10 mouse cellular contexts compared by ENCODE assay signal in the genomic region with DNA sequence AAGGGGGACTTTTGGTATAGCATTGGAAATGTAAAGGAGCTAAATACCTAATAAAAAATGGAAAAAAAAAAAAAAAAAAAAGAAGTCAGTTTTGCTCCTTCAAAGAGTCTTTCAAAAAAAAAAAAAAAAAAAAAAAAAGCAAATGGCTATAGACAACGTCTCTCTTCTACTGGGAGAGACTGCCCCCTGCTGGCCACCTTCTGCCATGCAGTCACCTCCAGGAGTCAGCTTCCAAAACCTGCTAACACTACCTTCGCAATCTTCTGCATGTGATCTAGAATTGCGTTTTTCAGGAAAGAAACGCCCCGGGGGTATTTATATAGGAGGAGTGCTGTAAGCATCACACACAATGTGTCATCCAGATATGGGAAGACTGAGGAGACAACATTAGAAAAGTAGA. TPM values are rescaled to one million over a fixed set of nuclear protein-coding genes. Genes with fewer than 3 reads are reported as not detected.
DNase-seq lines count a peak whose midpoint lies in the region; ATAC-seq and TF ChIP-seq lines count a peak whose summit lies in the region.
"Had no signal": no experiment of that assay in that cellular context is flagged by ENCODE, and none has a peak within 500 bp of the region (broad histone marks: within the 10 kb centered on the region; RNA-seq: fewer than 3 reads in every experiment).

No protein-coding gene starts in this region.

- H3K4me2 ChIP-seq in midbrain, embryonic 11.5 days: no peak overlapping the region
- H3K4me2 ChIP-seq in midbrain, embryonic 13.5 days (replicated peaks): no peak overlapping the region
- H3K4me2 ChIP-seq in hindbrain, postnatal 0 days (ENCODE audit: low read depth, low read length): no peak overlapping the region
- H3K4me2 ChIP-seq in liver, embryonic 11.5 days: no peak overlapping the region
- H3K4me2 ChIP-seq: hindbrain, embryonic 15.5 days; stomach, embryonic 15.5 days had no signal

- H3K27me3 ChIP-seq in midbrain, embryonic 11.5 days (ENCODE audit: control insufficient read depth, insufficient read depth, low read length): no peaks in the 10 kb centered on the region
- H3K27me3 ChIP-seq in midbrain, embryonic 13.5 days: no peaks in the 10 kb centered on the region
- H3K27me3 ChIP-seq in embryonic facial prominence, embryonic 10.5 days (replicated peaks; ENCODE audit: low read depth, poor library complexity, severe bottlenecking): no peaks in the 10 kb centered on the region
- no peaks in the 10 kb centered on the region for H3K27me3 ChIP-seq in hindbrain, postnatal 0 days (ENCODE audit: insufficient read depth, low read length)
- H3K27me3 ChIP-seq in liver, embryonic 11.5 days (replicated peaks; ENCODE audit: control insufficient read depth, insufficient read depth, low read length): no peaks in the 10 kb centered on the region
- H3K27me3 ChIP-seq: hindbrain, embryonic 15.5 days; stomach, embryonic 15.5 days had no signal

- no peaks in the 10 kb centered on the region for H3K36me3 ChIP-seq in midbrain, embryonic 11.5 days (ENCODE audit: control insufficient read depth, insufficient read depth, low read length)
- H3K36me3 ChIP-seq in midbrain, embryonic 13.5 days: no peaks in the 10 kb centered on the region
- H3K36me3 ChIP-seq in embryonic facial prominence, embryonic 10.5 days (replicated peaks): no peaks in the 10 kb centered on the region
- H3K36me3 ChIP-seq in hindbrain, postnatal 0 days (ENCODE audit: insufficient read depth, low read length): no peaks in the 10 kb centered on the region
- no peaks in the 10 kb centered on the region for H3K36me3 ChIP-seq in liver, embryonic 11.5 days (ENCODE audit: control insufficient read depth, insufficient read depth, low read length)
- H3K36me3 ChIP-seq: hindbrain, embryonic 15.5 days; stomach, embryonic 15.5 days had no signal

- TF ChIP-seq CTCF in hindbrain, postnatal 0 days (IDR thresholded peaks at IDR 0.05; ENCODE audit: low read depth): peak; percentile 76

- H3K4me3 ChIP-seq in midbrain, embryonic 11.5 days (ENCODE audit: low read depth, low read length): no peak overlapping the region
- H3K4me3 ChIP-seq in midbrain, embryonic 13.5 days (replicated peaks): no peak overlapping the region
- H3K4me3 ChIP-seq in embryonic facial prominence, embryonic 10.5 days: no peak overlapping the region
- no peak overlapping the region for H3K4me3 ChIP-seq in hindbrain, postnatal 0 days (ENCODE audit: low read length)
- no peak overlapping the region for H3K4me3 ChIP-seq in liver, embryonic 11.5 days (ENCODE audit: low read depth, low read length)
- H3K4me3 ChIP-seq: hindbrain, embryonic 15.5 days; stomach, embryonic 15.5 days had no signal

- no peak overlapping the region for H3K27ac ChIP-seq in midbrain, embryonic 11.5 days (ENCODE audit: low read depth, low read length)
- H3K27ac ChIP-seq in midbrain, embryonic 13.5 days: no peak overlapping the region
- H3K27ac ChIP-seq in embryonic facial prominence, embryonic 10.5 days (replicated peaks): no peak overlapping the region
- no peak overlapping the region for H3K27ac ChIP-seq in hindbrain, postnatal 0 days
- H3K27ac ChIP-seq in liver, embryonic 11.5 days (ENCODE audit: low read depth, low read length): no peak overlapping the region
- H3K27ac ChIP-seq: hindbrain, embryonic 15.5 days; stomach, embryonic 15.5 days had no signal

- DNase-seq in midbrain, embryonic 11.5 days (ENCODE audit: low spot score, missing footprints): peak; percentile 93
- DNase-seq in adrenal gland, adult 2 months: peak; percentile 58
- peak; percentile 81 for DNase-seq in embryonic facial prominence, embryonic 10.5 days (ENCODE audit: low spot score)
- peak; percentile 83 for DNase-seq in hindbrain, postnatal 0 days (ENCODE audit: low spot score)
- peak; percentile 60 for DNase-seq in liver, embryonic 11.5 days (ENCODE audit: low spot score)
- peak; percentile 75 to 86 for DNase-seq in right cerebral cortex, postnatal 10 days (ENCODE audit: low spot score in 2 of 2)
- DNase-seq in urinary bladder, postnatal 4 days (ENCODE audit: low spot score in 2 of 2): peak; percentile 35 to 79

- H3K9ac ChIP-seq in midbrain, embryonic 11.5 days (ENCODE audit: low read length): no peak overlapping the region
- H3K9ac ChIP-seq in midbrain, embryonic 13.5 days (replicated peaks): no peak overlapping the region
- H3K9ac ChIP-seq in hindbrain, postnatal 0 days (replicated peaks; ENCODE audit: low read length): no peak overlapping the region
- H3K9ac ChIP-seq in liver, embryonic 11.5 days (ENCODE audit: low read depth, low read length): no peak overlapping the region
- H3K9ac ChIP-seq: hindbrain, embryonic 15.5 days; stomach, embryonic 15.5 days had no signal

- H3K4me1 ChIP-seq in midbrain, embryonic 11.5 days (ENCODE audit: control insufficient read depth, insufficient read depth, low read length): no peaks in the 10 kb centered on the region
- 0 out of 2 replicates have a peak, but pooled peaks cover 4% of the 10 kb centered on the region for H3K4me1 ChIP-seq in midbrain, embryonic 13.5 days (replicated peaks)
- H3K4me1 ChIP-seq in embryonic facial prominence, embryonic 10.5 days: peaks cover 7% of the 10 kb centered on the region; the same call in 1 of the 2 replicates
- no peaks in the 10 kb centered on the region for H3K4me1 ChIP-seq in hindbrain, postnatal 0 days (ENCODE audit: insufficient read depth, low read length)
- H3K4me1 ChIP-seq in liver, embryonic 11.5 days (replicated peaks; ENCODE audit: control insufficient read depth, insufficient read depth, low read length): no peaks in the 10 kb centered on the region; the same call in 1 of the 2 replicates
- H3K4me1 ChIP-seq: hindbrain, embryonic 15.5 days had no signal

- ATAC-seq in midbrain, embryonic 11.5 days (ENCODE audit: low FRiP score): no peak
- no peak for ATAC-seq in midbrain, embryonic 13.5 days
- no peak for ATAC-seq in hindbrain, postnatal 0 days
- ATAC-seq in liver, embryonic 11.5 days (replicated peaks; ENCODE audit: low FRiP score): no peak

- WGBS in midbrain, embryonic 11.5 days: 44% methylated on average over 5 of the region's 5 CpGs
- 43% methylated on average over 5 of the region's 5 CpGs for WGBS in midbrain, embryonic 13.5 days
- 39% methylated on average over 5 of the region's 5 CpGs for WGBS in embryonic facial prominence, embryonic 10.5 days
- 47% methylated on average over 5 of the region's 5 CpGs for WGBS in hindbrain, postnatal 0 days
- 43% methylated on average over 5 of the region's 5 CpGs for WGBS in liver, embryonic 11.5 days

- H3K9me3 ChIP-seq in midbrain, embryonic 11.5 days (ENCODE audit: control insufficient read depth, low read length): no peaks in the 10 kb centered on the region
- H3K9me3 ChIP-seq in midbrain, embryonic 13.5 days: no peaks in the 10 kb centered on the region
- no peaks in the 10 kb centered on the region for H3K9me3 ChIP-seq in embryonic facial prominence, embryonic 10.5 days
- H3K9me3 ChIP-seq in hindbrain, postnatal 0 days (ENCODE audit: low read length): no peaks in the 10 kb centered on the region
- no peaks in the 10 kb centered on the region for H3K9me3 ChIP-seq in liver, embryonic 11.5 days (ENCODE audit: control insufficient read depth, low read length)
- H3K9me3 ChIP-seq: hindbrain, embryonic 15.5 days; stomach, embryonic 15.5 days had no signal

RNA-seq across cellular contexts. Expression of gene Mlip, which starts 26.9 kb away (rescaled TPM):
- polyA plus RNA-seq in midbrain, embryonic 11.5 days (2014; fragmentation: Nextera tagmentation; extraction: Ambion mirVana): 0.63 TPM in 1 of 2 replicates, not detected in the other
- 0.32 and 0.54 TPM in 2 replicates for polyA plus RNA-seq in midbrain, embryonic 13.5 days (2015; fragmentation: Nextera tagmentation; extraction: Ambion mirVana)
- total RNA-seq in adrenal gland, adult 2 months (2021): 1 to 10 TPM in 1 of 2 experiments, under 1 TPM in 1; 0.84 to 2.3 TPM
- not detected in 2 replicates for polyA plus RNA-seq in adrenal gland, adult 2 months (2012; rRNA removed)
- polyA plus RNA-seq in embryonic facial prominence, embryonic 10.5 days (2016; fragmentation: Nextera tagmentation; extraction: Ambion mirVana): 0.29 TPM in 2 replicates
- total RNA-seq in hindbrain, postnatal 0 days (2014; rRNA removed): 1.3 and 2.5 TPM in 2 replicates
- polyA plus RNA-seq in hindbrain, postnatal 0 days (2015; fragmentation: Nextera tagmentation; extraction: Ambion mirVana): 2.1 and 3.3 TPM in 2 replicates
- 0.32 and 0.63 TPM in 2 replicates for polyA plus RNA-seq in liver, embryonic 11.5 days (2014; fragmentation: Nextera tagmentation; extraction: Ambion mirVana)
